ENCODE assay signal across 8 mouse cellular contexts in the genomic region with DNA sequence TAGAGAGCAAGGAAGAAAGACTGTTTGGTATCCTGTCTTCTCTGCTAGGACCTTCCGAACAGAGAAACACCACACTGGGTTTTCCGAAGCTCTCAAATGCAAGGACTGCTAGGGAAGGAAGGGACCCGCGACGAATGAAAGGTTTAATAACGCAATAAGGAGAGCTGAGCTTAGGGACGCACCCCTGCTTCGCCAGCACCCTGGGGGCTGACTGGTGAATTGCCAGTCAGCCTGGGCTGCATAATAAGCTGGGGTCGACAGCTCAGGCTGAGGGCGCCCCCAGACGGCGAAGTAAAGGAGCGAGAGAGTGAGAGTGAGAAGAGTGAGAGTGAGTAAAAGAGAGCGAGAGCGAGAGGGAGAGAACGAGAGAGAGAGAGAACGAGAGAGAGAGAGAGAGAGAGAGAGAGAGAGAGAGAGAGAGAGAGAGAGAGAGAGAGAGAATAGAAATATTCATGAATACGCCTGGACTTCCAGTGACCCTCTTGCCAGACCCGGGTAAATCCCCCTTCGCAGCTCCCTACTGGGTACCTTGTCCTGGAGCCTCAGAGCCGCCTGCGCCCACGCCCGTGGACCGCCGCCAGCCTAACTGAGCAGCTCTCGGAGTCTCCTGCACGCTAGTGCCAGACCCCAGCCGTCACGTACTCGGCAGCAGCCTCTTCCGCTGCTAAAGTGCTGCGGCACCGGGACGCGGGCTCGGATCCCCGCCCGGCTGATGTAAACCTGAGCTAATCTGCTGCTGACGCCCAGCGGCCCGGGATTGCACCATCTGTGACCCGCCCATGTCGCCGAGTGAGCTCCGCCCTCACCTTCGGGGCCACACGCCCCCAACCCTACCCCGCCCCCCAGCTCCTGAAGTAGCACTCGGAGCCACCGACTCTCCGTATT. TPM values are rescaled to one million over a fixed set of nuclear protein-coding genes. Genes with fewer than 3 reads are reported as not detected.
A peak's percentile ranks its signal among the peaks of the same experiment; 100 is the strongest.
DNase-seq lines count a peak whose midpoint lies in the region; ATAC-seq and TF ChIP-seq lines count a peak whose summit lies in the region.

A gene (minus strand): TSS at position 704 of the 885 bp plus-strand sequence.

- peak within 1 kb of the TSS; percentile 64 for H3K27ac ChIP-seq in hindbrain, embryonic 12.5 days
- H3K27ac ChIP-seq in left cerebral cortex, adult 2 months = peak within 1 kb of the TSS; percentile 59; the same call in 1 of the 2 replicates

- H3K4me3 ChIP-seq in hindbrain, embryonic 12.5 days = peak within 1 kb of the TSS; percentile 52
- H3K4me3 ChIP-seq in left cerebral cortex, adult 2 months = peak within 1 kb of the TSS; percentile 62

- CTCF ChIA-PET in Patski (lab: Charles Lee) = interaction anchor here (0.6 to 3.9 kb wide), 25 partner anchors 9 to 1605 kb away, joined by 3 to 20 read pairs (median 3); a partner anchor contains a TSS

- H3K36me3 ChIP-seq in hindbrain, embryonic 12.5 days = no peaks in the 10 kb centered on the region

- no peak for DNase-seq in Patski (ENCODE audit: low read depth, low spot score)
- DNase-seq in cerebellum, adult 9-11 months = peak; percentile 79
- DNase-seq in frontal cortex, postnatal 10 days (ENCODE audit: low spot score in 2 of 2) = peak; percentile 64 to 71
- DNase-seq in left cerebral cortex, adult 2 months (ENCODE audit: extremely low spot score in 1 of 2, low spot score in 2 of 2) = peak; percentile 66 to 73
- DNase-seq in right cerebral cortex, adult 18-20 months = peak; percentile 74
- peak; percentile 78 for DNase-seq in urinary bladder, postnatal 14 days (ENCODE audit: low spot score)

- peak; percentile 93 for TF ChIP-seq CTCF in Patski (IDR thresholded peaks at IDR 0.05)
- TF ChIP-seq CTCF in left cerebral cortex, adult 2 months (IDR thresholded peaks at IDR 0.05) = peak; percentile 64

- in situ Hi-C loops in Patski (cut with MboI; ENCODE audit: low pct_unique_long_range_greater_than_20kb) = loop anchor here (25.0 kb wide), 1 partner anchor 431 kb away; a partner anchor contains a TSS

- peaks cover 14% of the 10 kb centered on the region for H3K4me1 ChIP-seq in hindbrain, embryonic 12.5 days

- under 1% methylated on average over 52 of the region's 52 CpGs for WGBS in hindbrain, embryonic 12.5 days

- peak; percentile 75 for ATAC-seq in Patski
- ATAC-seq in hindbrain, embryonic 12.5 days (ENCODE audit: low FRiP score) = peak; percentile 80
- ATAC-seq in megakaryocyte, adult 5-6 weeks (ENCODE audit: poor library complexity, severe bottlenecking) = peak; percentile 87

- H3K9ac ChIP-seq in hindbrain, embryonic 12.5 days = peak within 1 kb of the TSS; percentile 60

- intact Hi-C loops in left cerebral cortex, adult 2 months (cut with DNase I) = no loop called here

- peak within 1 kb of the TSS; percentile 93 for H3K4me2 ChIP-seq in hindbrain, embryonic 12.5 days (replicated peaks)

- POLR2A ChIA-PET in Patski (lab: Charles Lee) = interaction anchor here (0.7 to 1.6 kb wide), 6 partner anchors 8 to 49 kb away, joined by 3 to 6 read pairs (median 4); no protein-coding TSS in a partner anchor

- H3K27me3 ChIP-seq in Patski = no peaks in the 10 kb centered on the region
- peaks cover 13% of the 10 kb centered on the region for H3K27me3 ChIP-seq in hindbrain, embryonic 12.5 days

- no peaks in the 10 kb centered on the region for H3K9me3 ChIP-seq in hindbrain, embryonic 12.5 days (replicated peaks)

RNA-seq across cellular contexts. Expression of the gene that starts here (rescaled TPM):
- polyA plus RNA-seq in Patski (2021) = 19.6 TPM
- 3.0 and 3.5 TPM in 2 replicates for polyA plus RNA-seq in hindbrain, embryonic 12.5 days (2016; fragmentation: Nextera tagmentation; extraction: Ambion mirVana)
- total RNA-seq in left cerebral cortex, adult 2 months (2021) = 1 to 10 TPM in 1 of 2 experiments, under 1 TPM in 1; 0.84 to 1.1 TPM
- 0.16 and 1.3 TPM in 2 replicates for total RNA-seq in megakaryocyte, adult 5-6 weeks (2015)
- 1.1 TPM in 1 of 2 replicates, not detected in the other for total RNA-seq in megakaryocyte, adult 5-6 weeks (2017)
